Mouse (Mus musculus) central nervous system, embryonic 14 days (tissue): ENCODE results near the gene St5. TPM values are rescaled to one million over a fixed set of nuclear protein-coding genes. Genes with fewer than 3 reads are reported as not detected.

ENCODE experiments used
- polyA plus RNA-seq: library from polyadenylated mRNA; depleted of rRNA; stranded (reverse); fragments of >200 nt; gene quantifications from 2 replicates; pipeline ENCODE4 v1.2.3, GENCODE M21; 2012; rRNA removed

St5 gene
- polyA plus RNA-seq = 19.5 and 30.9 TPM in 2 replicates

DNA sequence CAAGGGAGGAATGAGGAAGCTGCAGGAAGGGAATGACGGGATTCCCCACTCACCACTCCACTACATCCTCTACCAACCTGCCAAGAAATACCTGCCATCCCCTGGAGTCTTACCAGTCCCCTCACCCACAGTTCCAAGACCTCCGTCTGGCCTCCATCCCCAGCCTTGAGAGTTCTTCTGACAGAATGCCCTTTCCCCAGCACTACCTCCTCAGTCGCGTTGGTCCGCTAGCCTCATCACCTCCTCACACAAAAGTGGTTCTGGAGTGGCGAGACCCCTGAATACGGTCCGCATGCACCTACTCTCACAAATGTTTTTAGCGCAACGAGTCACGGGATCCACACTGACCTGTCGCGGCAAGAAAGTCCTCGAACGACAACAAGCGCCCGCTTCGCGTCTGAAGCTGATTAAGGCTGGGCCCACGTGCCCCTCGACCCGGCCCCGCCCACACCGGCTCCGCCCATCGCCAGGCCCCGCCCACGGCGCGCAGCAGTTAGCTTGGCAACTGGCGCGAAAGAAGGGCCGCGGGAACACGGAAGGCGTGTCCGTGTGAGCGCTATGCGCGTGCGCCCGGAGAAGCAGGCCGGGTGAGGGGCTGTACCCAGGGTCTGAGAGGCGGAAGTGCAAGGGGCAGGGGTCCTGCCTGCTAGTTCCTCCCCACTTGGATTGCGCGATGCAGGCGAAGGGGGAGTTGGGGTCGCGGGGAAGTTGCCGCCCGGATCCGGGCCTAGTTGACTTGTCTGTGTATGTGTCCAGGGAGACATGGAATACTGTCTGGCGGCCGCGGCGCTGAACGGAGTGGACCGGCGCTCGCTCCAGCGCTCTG lies at the start of gene St5, which contains the start of gene Akip1:
TSS of gene St5 (minus strand) at position 416 of the 826 bp plus-strand sequence.
TSS of gene Akip1 (plus strand) at position 501 of the 826 bp plus-strand sequence.

DNA sequence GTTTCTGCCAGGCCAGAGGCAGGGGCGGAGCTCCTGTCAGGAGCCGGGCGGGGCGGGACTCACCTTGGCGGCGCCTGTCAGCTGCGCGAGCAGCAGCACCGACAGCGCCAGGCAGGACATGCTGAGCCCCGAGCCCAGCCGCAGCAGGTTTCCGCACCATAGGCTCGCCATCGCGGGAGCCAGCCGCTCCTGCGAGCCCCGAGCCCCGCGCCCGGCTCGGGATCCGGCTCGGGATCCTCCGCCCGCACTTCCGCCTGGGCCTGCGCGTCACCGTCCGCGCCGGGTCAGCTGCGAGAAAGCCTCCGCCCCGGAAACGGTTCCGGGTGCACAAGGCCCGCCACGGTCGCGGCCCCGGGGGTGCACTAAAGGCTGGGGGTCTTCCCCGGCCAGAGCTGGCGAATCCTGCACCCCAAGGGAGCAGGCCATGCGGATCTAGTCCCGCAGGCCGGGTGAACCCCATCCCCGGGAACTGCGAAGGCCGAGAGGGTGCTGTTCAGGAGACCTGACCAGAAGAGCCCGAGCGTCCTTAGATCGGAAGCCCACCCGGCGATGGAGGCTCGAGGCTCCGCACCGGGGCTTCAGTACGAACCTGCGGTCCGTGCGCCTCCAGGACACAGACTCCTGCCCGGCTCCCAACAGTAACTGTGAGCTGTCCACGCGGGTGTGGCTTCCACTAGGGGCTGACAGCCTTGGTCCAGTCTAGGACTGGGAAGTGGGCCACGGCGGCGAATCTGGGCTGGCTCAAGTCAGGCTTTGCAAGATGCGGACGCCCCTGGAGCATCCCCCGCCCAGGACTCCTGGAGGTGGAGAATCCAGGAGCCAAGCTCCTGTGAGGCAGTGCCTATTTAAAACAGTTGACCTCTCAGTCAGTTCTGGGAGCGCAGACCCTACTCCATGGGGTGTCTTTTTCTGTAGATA lies 48.9 kb upstream of the St5 start, which contains the start of gene Tmem9b:
TSS of gene Tmem9b (minus strand) at position 868 of the 918 bp plus-strand sequence.

DNA sequence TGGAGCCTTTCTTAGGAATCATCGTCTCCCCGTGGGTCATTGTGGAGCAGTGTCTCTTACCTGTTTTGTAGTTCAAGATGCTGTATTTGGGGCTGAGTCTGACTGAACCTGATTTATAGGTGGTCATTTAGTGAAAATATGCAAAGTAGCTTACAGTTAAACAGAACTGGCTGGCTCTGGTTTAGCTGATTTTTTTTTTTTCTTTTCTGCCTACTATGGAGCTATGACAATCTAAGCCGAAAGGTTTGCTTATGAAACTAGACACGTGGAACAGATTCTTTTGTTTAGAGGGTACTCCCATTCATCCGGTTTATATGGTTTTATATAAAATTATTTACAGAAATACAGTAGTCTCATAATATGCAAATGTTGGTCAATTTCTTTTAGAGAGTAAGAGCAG lies 28.2 kb upstream of the St5 start, which contains the start of gene Ascl3:
TSS of gene Ascl3 (minus strand) at position 101 of the 400 bp plus-strand sequence.

GRCm38 (mm10) chr7:109723697-109724096 lies 20.3 kb upstream of the St5 start, which contains the start of gene BC051019:
Gene BC051019, minus strand, starts transcription at chr7:109723850.

GRCm38 (mm10) chr7:109518838-109519696 lies 184.3 kb downstream of the St5 start, which contains the start of gene Rpl27a:
Gene Rpl27a, plus strand, starts transcription at chr7:109519147.

GRCm38 (mm10) chr7:109508034-109508433 lies 195.4 kb downstream of the St5 start, which contains the start of gene Trim66:
Gene Trim66, minus strand, starts transcription at chr7:109508134.

Other genes with a start within 250 kb of the St5 start
- 0.84 and 1.1 TPM in 2 replicates for gene Trim66, start 195.5 kb downstream of the St5 start, polyA plus RNA-seq
- gene Rpl27a, start 184.5 kb downstream of the St5 start, polyA plus RNA-seq = 613 and 619 TPM in 2 replicates
- gene Akip1, start 85 bp upstream of the St5 start, polyA plus RNA-seq = 12.5 and 14.8 TPM in 2 replicates
- 0.24 and 0.47 TPM in 2 replicates for gene BC051019, start 20.2 kb upstream of the St5 start, polyA plus RNA-seq
- gene Ascl3, start 28.1 kb upstream of the St5 start, polyA plus RNA-seq = 0.09 and 0.19 TPM in 2 replicates
- gene Tmem9b, start 49.3 kb upstream of the St5 start, polyA plus RNA-seq = 59.1 and 59.7 TPM in 2 replicates
- gene Nrip3, start 78.4 kb upstream of the St5 start, polyA plus RNA-seq = 3.2 and 3.3 TPM in 2 replicates
- 0.58 and 1.4 TPM in 2 replicates for gene Scube2, start 162.1 kb upstream of the St5 start, polyA plus RNA-seq